Mouse (Mus musculus) myocyte (in vitro differentiated cells): ENCODE results near the gene Rbms1.

Experiments
- E2F4 ChIP-seq: IDR thresholded peaks from one replicate; pipeline ENCODE4 v1.6.1; 2011; ENCODE audit warnings: mild to moderate bottlenecking, control low read depth, moderate library complexity; ENCODE audit not compliant: insufficient read depth
- MAX ChIP-seq: IDR thresholded peaks from one replicate; pipeline ENCODE4 v1.6.1; 2011; ENCODE audit warnings: low read depth, mild to moderate bottlenecking, control low read depth
- POLR2A ChIP-seq: IDR thresholded peaks from one replicate; pipeline ENCODE4 v1.6.1; 2011; ENCODE audit warnings: low read depth, mild to moderate bottlenecking, control low read depth, moderate library complexity; ENCODE audit not compliant: insufficient read length

- no peak for TF ChIP-seq MAX
- TF ChIP-seq POLR2A, result no peak
- TF ChIP-seq E2F4, result no peak
Observed at GRCm38 (mm10) chr2:60705426-60705825, 257.6 kb downstream of the Rbms1 start.
